Mouse (Mus musculus) testis, postnatal 10 days (tissue): ENCODE data around the gene Rpl18a.
A peak's percentile ranks its signal among the peaks of the same experiment; 100 is the strongest.

Experiments
- DNase-seq: peaks from one replicate; pipeline ENCODE4 v3.0.0; 2021; ENCODE audit warnings: low spot score

Gene Rpl18a

GRCm38 (mm10) chr8:70880546-70880945 lies 16.7 kb downstream of the Rpl18a start:
- DNase-seq = no peak

GRCm38 (mm10) chr8:70880126-70880525 lies 17.1 kb downstream of the Rpl18a start:
- peak; percentile 48 for DNase-seq

GRCm38 (mm10) chr8:70879500-70879899 lies 17.7 kb downstream of the Rpl18a start:
- no peak for DNase-seq

GRCm38 (mm10) chr8:70878178-70878577 lies 19.0 kb downstream of the Rpl18a start:
- no peak for DNase-seq

GRCm38 (mm10) chr8:70876382-70876781 lies 20.8 kb downstream of the Rpl18a start:
- DNase-seq = no peak

GRCm38 (mm10) chr8:70874441-70874840 lies 22.8 kb downstream of the Rpl18a start:
- no peak for DNase-seq

GRCm38 (mm10) chr8:70873364-70873985 lies 23.7 kb downstream of the Rpl18a start, which contains the start of gene Ccdc124:
Gene Ccdc124 (minus strand): TSS chr8:70873935.
- DNase-seq = peak; percentile 98

GRCm38 (mm10) chr8:70872643-70873363 lies 24.4 kb downstream of the Rpl18a start:
- DNase-seq = no peak

- DNase-seq = no peak
Observed at GRCm38 (mm10) chr8:70871195-70871807, 25.9 kb downstream of the Rpl18a start.

GRCm38 (mm10) chr8:70869601-70870041 lies 27.6 kb downstream of the Rpl18a start:
- DNase-seq = peak; percentile 84

- DNase-seq = no peak
Observed at GRCm38 (mm10) chr8:70869199-70869571, 28.0 kb downstream of the Rpl18a start.

GRCm38 (mm10) chr8:70868559-70869198 lies 28.5 kb downstream of the Rpl18a start:
- DNase-seq = peak; percentile 82

- no peak for DNase-seq
Observed at GRCm38 (mm10) chr8:70866566-70866965, 30.6 kb downstream of the Rpl18a start.

GRCm38 (mm10) chr8:70866001-70866520 lies 31.2 kb downstream of the Rpl18a start:
- DNase-seq = no peak

GRCm38 (mm10) chr8:70865350-70866000 lies 31.7 kb downstream of the Rpl18a start:
- DNase-seq = peak; percentile 99

GRCm38 (mm10) chr8:70864712-70865221 lies 32.4 kb downstream of the Rpl18a start:
- DNase-seq = no peak

- DNase-seq = no peak
Observed at GRCm38 (mm10) chr8:70863956-70864711, 33.1 kb downstream of the Rpl18a start.

GRCm38 (mm10) chr8:70862824-70863641 lies 34.2 kb downstream of the Rpl18a start, which contains the start of gene Kcnn1:
Gene Kcnn1 (minus strand): TSS chr8:70863258.
- DNase-seq = no peak

- no peak for DNase-seq
Observed at GRCm38 (mm10) chr8:70857516-70857915, 39.7 kb downstream of the Rpl18a start.
